Mouse (Mus musculus) intestine, embryonic 14.5 days (tissue): ENCODE measurements around the gene Kdf1. TPM values are rescaled to one million over a fixed set of nuclear protein-coding genes. Genes with fewer than 3 reads are reported as not detected.
A peak's percentile ranks its signal among the peaks of the same experiment; 100 is the strongest.
"Not testable (repeated sequence)": the region's sequence is repeated elsewhere in the genome, so short reads cannot be mapped to it uniquely, and the experiment has no call there.

ENCODE experiments used
- ATAC-seq: fragments of 200-750 bp; cut with Nextera tagmentation; replicated peaks from 2 replicates; pipeline ENCODE4 v1.8.0; 2017; ENCODE audit warnings: low read depth, moderate number of reproducible peaks, moderate TSS enrichment, moderate library complexity; ENCODE audit not compliant: low FRiP score, low TSS enrichment
- DNase-seq: peaks from one replicate; pipeline ENCODE4 v3.0.0-alpha.2; 2018; ENCODE audit warnings: low spot score
- H3K27ac ChIP-seq: fragments of 300-500 bp; sonication (generic); 2 replicates; pipeline ENCODE4 v1.5.1; 2014; ENCODE audit warnings: low read depth, mild to moderate bottlenecking, control low read depth
- H3K27me3 ChIP-seq: fragments of 300-500 bp; sonication (generic); replicated peaks from 2 replicates; pipeline ENCODE4 v1.6.1; 2014; ENCODE audit warnings: low read length, control low read depth; ENCODE audit not compliant: control insufficient read depth, insufficient read depth
- H3K36me3 ChIP-seq: fragments of 300-500 bp; sonication (generic); 2 replicates; pipeline ENCODE4 v1.6.1; 2014; ENCODE audit warnings: low read length, control low read depth; ENCODE audit not compliant: control insufficient read depth, insufficient read depth
- H3K4me1 ChIP-seq: fragments of 300-500 bp; sonication (generic); replicated peaks from 2 replicates; pipeline ENCODE4 v1.6.1; 2014; ENCODE audit warnings: low read length, control low read depth, mixed read lengths; ENCODE audit not compliant: control insufficient read depth, insufficient read depth
- H3K4me2 ChIP-seq: fragments of 300-500 bp; sonication (generic); 2 replicates; pipeline ENCODE4 v1.6.1; 2014; ENCODE audit warnings: low read length
- H3K4me3 ChIP-seq: fragments of 300-500 bp; sonication (generic); 2 replicates; pipeline ENCODE4 v1.5.1; 2014; ENCODE audit warnings: low read depth, low read length, control low read depth, mixed read lengths
- H3K9ac ChIP-seq: fragments of 300-500 bp; sonication (generic); 2 replicates; pipeline ENCODE4 v1.6.1; 2014; ENCODE audit warnings: mild to moderate bottlenecking, low read length
- H3K9me3 ChIP-seq: fragments of 300-500 bp; sonication (generic); 2 replicates; pipeline ENCODE4 v1.6.1; 2016; ENCODE audit warnings: low read length, control low read depth; ENCODE audit not compliant: control insufficient read depth
- WGBS: fragments of 180-500 bp; shearing (Covaris S2); extraction: QIAGEN DNeasy Blood & Tissue Kit; methylation state at CpG from one replicate; pipeline ENCODE4 v1.1.7; 2014; 5-methylcytosine and 5-hydroxymethylcytosine counted together
- polyA plus RNA-seq: library from polyadenylated mRNA; unstranded; fragments of >200 nt; fragmentation: Nextera tagmentation; extraction: Ambion mirVana; gene quantifications from 2 replicates; pipeline ENCODE4 v1.2.1, GENCODE M21; 2014

Gene Kdf1
- polyA plus RNA-seq, 1 experiment from 2014 or later: 34.5 TPM

GRCm38 (mm10) chr4:133504300-133504699 is 14.5 kb upstream of the Kdf1 start:
- Histone ChIP-seq H3K9me3 (no peaks in the 10 kb centered on the region), H3K9ac (no peak overlapping the region), H3K27ac (no peak overlapping the region), H3K27me3 (peaks cover 37% of the 10 kb centered on the region), H3K36me3 (no peaks in the 10 kb centered on the region), H3K4me2 (no peak overlapping the region), H3K4me1 (no peaks in the 10 kb centered on the region), H3K4me3 (no peak overlapping the region)
- DNase-seq (no peak), ATAC-seq (no peak)
- 58% methylated on average over 5 of the region's 5 CpGs for WGBS

GRCm38 (mm10) chr4:133504755-133505485 is 13.8 kb upstream of the Kdf1 start:
- Histone ChIP-seq H3K9me3 (no peaks in the 10 kb centered on the region), H3K4me1 (no peaks in the 10 kb centered on the region), H3K36me3 (no peaks in the 10 kb centered on the region), H3K27me3 (peaks cover 31% of the 10 kb centered on the region), H3K4me2 (no peak overlapping the region), H3K9ac (no peak overlapping the region), H3K4me3 (no peak overlapping the region), H3K27ac (no peak overlapping the region)
- DNase-seq: no peak
- WGBS: 61% methylated on average over 9 of the region's 9 CpGs
- ATAC-seq: no peak

GRCm38 (mm10) chr4:133506573-133506972 is 12.2 kb upstream of the Kdf1 start:
- no peak for ATAC-seq

GRCm38 (mm10) chr4:133508990-133509389 is 9.8 kb upstream of the Kdf1 start:
- H3K27ac ChIP-seq: no peak overlapping the region
- H3K4me1 ChIP-seq: no peaks in the 10 kb centered on the region
- H3K9ac ChIP-seq: no peak overlapping the region
- WGBS: 87% methylated on average over 7 of the region's 7 CpGs
- peaks cover 4% of the 10 kb centered on the region; the same call in 1 of the 2 replicates for H3K27me3 ChIP-seq
- DNase-seq (no peak), ATAC-seq (no peak)
- no peak overlapping the region for H3K4me3 ChIP-seq
- H3K4me2 ChIP-seq: no peak overlapping the region
- H3K9me3 ChIP-seq: no peaks in the 10 kb centered on the region
- H3K36me3 ChIP-seq: no peaks in the 10 kb centered on the region

More at GRCm38 (mm10) chr4:133506573-133506972, 12.2 kb upstream of the Kdf1 start:
- Histone ChIP-seq H3K4me1 (no peaks in the 10 kb centered on the region), H3K9me3 (no peaks in the 10 kb centered on the region), H3K9ac (no peak overlapping the region), H3K4me3 (no peak overlapping the region), H3K27me3 (peaks cover 15% of the 10 kb centered on the region), H3K27ac (no peak overlapping the region), H3K4me2 (no peak overlapping the region), H3K36me3 (no peaks in the 10 kb centered on the region)
- 70% methylated on average over 5 of the region's 5 CpGs for WGBS
- DNase-seq: no peak

GRCm38 (mm10) chr4:133511050-133511449 is 7.7 kb upstream of the Kdf1 start:
- Histone ChIP-seq H3K4me2 (no peak overlapping the region), H3K4me3 (no peak overlapping the region), H3K27ac (no peak overlapping the region), H3K9me3 (no peaks in the 10 kb centered on the region), H3K4me1 (no peaks in the 10 kb centered on the region), H3K9ac (no peak overlapping the region), H3K36me3 (no peaks in the 10 kb centered on the region), H3K27me3 (no peaks in the 10 kb centered on the region)
- ATAC-seq: no peak
- 71% methylated on average over 5 of the region's 5 CpGs for WGBS
- DNase-seq: no peak

GRCm38 (mm10) chr4:133512511-133512910 is 6.3 kb upstream of the Kdf1 start:
- not testable (repeated sequence) for H3K4me2 ChIP-seq, H3K9me3 ChIP-seq, H3K4me1 ChIP-seq, H3K36me3 ChIP-seq, H3K9ac ChIP-seq, DNase-seq, H3K27ac ChIP-seq, ATAC-seq, H3K4me3 ChIP-seq, H3K27me3 ChIP-seq
- WGBS: 52% methylated on average over 4 of the region's 5 CpGs

GRCm38 (mm10) chr4:133512972-133513371 is 5.8 kb upstream of the Kdf1 start:
- peak; percentile 84 for DNase-seq
- Histone ChIP-seq H3K27me3 (peaks cover 4% of the 10 kb centered on the region), H3K36me3 (no peaks in the 10 kb centered on the region), H3K9ac (no peak overlapping the region), H3K9me3 (no peaks in the 10 kb centered on the region), H3K4me2 (no peak overlapping the region), H3K4me3 (no peak overlapping the region), H3K27ac (no peak overlapping the region), H3K4me1 (no peaks in the 10 kb centered on the region)
- whole genome bisulfite sequencing: 15% methylated on average over 8 of the region's 8 CpGs
- ATAC-seq: 0 out of 2 replicates have a peak, but pooled peaks have one; percentile 23

GRCm38 (mm10) chr4:133519369-133519665 is 554 bp downstream of the Kdf1 start:
- peak overlapping the region; percentile 48 for H3K4me2 ChIP-seq
- peak; percentile 72 for DNase-seq
- no peaks in the 10 kb centered on the region for H3K36me3 ChIP-seq
- ATAC-seq: peak; percentile 44
- 4% methylated on average over 25 of the region's 25 CpGs for WGBS
- H3K4me1 ChIP-seq: no peaks in the 10 kb centered on the region
- peak overlapping the region; percentile 62; the same call in 1 of the 2 replicates for H3K27ac ChIP-seq
- peaks cover 37% of the 10 kb centered on the region for H3K27me3 ChIP-seq
- peak overlapping the region; percentile 56 for H3K9ac ChIP-seq
- H3K4me3 ChIP-seq: peak overlapping the region; percentile 48
- H3K9me3 ChIP-seq: no peaks in the 10 kb centered on the region

- no peak overlapping the region for H3K9ac ChIP-seq
- DNase-seq (no peak), ATAC-seq (no peak)
- H3K27ac ChIP-seq: no peak overlapping the region
- 0 out of 2 replicates have a peak, but pooled peaks cover 2% of the 10 kb centered on the region for H3K9me3 ChIP-seq
- H3K36me3 ChIP-seq: no peaks in the 10 kb centered on the region
- peaks cover 37% of the 10 kb centered on the region for H3K27me3 ChIP-seq
- no peaks in the 10 kb centered on the region for H3K4me1 ChIP-seq
- 65% methylated on average over 2 of the region's 2 CpGs for WGBS
- H3K4me3 ChIP-seq: no peak overlapping the region
- no peak overlapping the region for H3K4me2 ChIP-seq
Observed at GRCm38 (mm10) chr4:133521502-133521901, 2.7 kb downstream of the Kdf1 start.
